Mouse (Mus musculus): Measurements from ENCODE around the gene Gm15217.

The Gm15217 gene

GRCm38 (mm10) chr14:46379285-46379684 lies at the start of gene Gm15217:
Gm15217 (plus strand) TSS chr14:46379414.
- DNase-seq (ENCODE audit: low read depth, low spot score): no peak

GRCm38 (mm10) chr14:46333421-46334237 lies 45.6 kb upstream of the Gm15217 start:
- no peak for DNase-seq (ENCODE audit: low read depth, low spot score)

GRCm38 (mm10) chr14:46338801-46339200 lies 40.4 kb upstream of the Gm15217 start:
- DNase-seq (ENCODE audit: low read depth, low spot score): no peak

GRCm38 (mm10) chr14:46344750-46345149 lies 34.5 kb upstream of the Gm15217 start:
- no peak for DNase-seq (ENCODE audit: low read depth, low spot score)

- no peak for DNase-seq (ENCODE audit: low read depth, low spot score)
Measured at GRCm38 (mm10) chr14:46357286-46357685, 21.9 kb upstream of the Gm15217 start.

- DNase-seq (ENCODE audit: low read depth, low spot score): no peak
Measured at GRCm38 (mm10) chr14:46357696-46358095, 21.5 kb upstream of the Gm15217 start.

- DNase-seq (ENCODE audit: low read depth, low spot score): no peak
Measured at GRCm38 (mm10) chr14:46363209-46363608, 16.0 kb upstream of the Gm15217 start.

- no peak for DNase-seq (ENCODE audit: low read depth, low spot score)
Measured at GRCm38 (mm10) chr14:46372452-46372851, 6.8 kb upstream of the Gm15217 start.

GRCm38 (mm10) chr14:46375796-46376195 lies 3.4 kb upstream of the Gm15217 start:
- no peak for DNase-seq (ENCODE audit: low read depth, low spot score)

GRCm38 (mm10) chr14:46380286-46380721 lies 1.1 kb downstream of the Gm15217 start:
- DNase-seq (ENCODE audit: low read depth, low spot score): no peak

GRCm38 (mm10) chr14:46381457-46381856 lies 2.2 kb downstream of the Gm15217 start:
- no peak for DNase-seq (ENCODE audit: low read depth, low spot score)

GRCm38 (mm10) chr14:46384946-46385691 lies 5.9 kb downstream of the Gm15217 start:
- DNase-seq (ENCODE audit: low read depth, low spot score): no peak

- no peak for DNase-seq (ENCODE audit: low read depth, low spot score)
Measured at GRCm38 (mm10) chr14:46385701-46386477, 6.7 kb downstream of the Gm15217 start.

GRCm38 (mm10) chr14:46386478-46387356 lies 7.5 kb downstream of the Gm15217 start:
- DNase-seq (ENCODE audit: low read depth, low spot score): no peak

GRCm38 (mm10) chr14:46387357-46387671 lies 8.1 kb downstream of the Gm15217 start:
- DNase-seq (ENCODE audit: low read depth, low spot score): no peak

- no peak for DNase-seq (ENCODE audit: low read depth, low spot score)
Measured at GRCm38 (mm10) chr14:46387821-46388481, 8.7 kb downstream of the Gm15217 start.

- no peak for DNase-seq (ENCODE audit: low read depth, low spot score)
Measured at GRCm38 (mm10) chr14:46388636-46389035, 9.4 kb downstream of the Gm15217 start.

- no peak for DNase-seq (ENCODE audit: low read depth, low spot score)
Measured at GRCm38 (mm10) chr14:46389438-46390248, 10.4 kb downstream of the Gm15217 start.

GRCm38 (mm10) chr14:46390249-46390775 lies 11.1 kb downstream of the Gm15217 start, which contains the start of gene Bmp4:
Bmp4 (minus strand) TSS chr14:46390669.
- no peak for DNase-seq (ENCODE audit: low read depth, low spot score)
